Mouse (Mus musculus): Measurements from ENCODE around the gene Cntfr. TPM values are rescaled to one million over a fixed set of nuclear protein-coding genes. Genes with fewer than 3 reads are reported as not detected.
A peak's percentile ranks its signal among the peaks of the same experiment; 100 is the strongest.

The Cntfr gene
- polyA plus RNA-seq, 1 experiment from 2014 or later: 51.6 TPM

DNA sequence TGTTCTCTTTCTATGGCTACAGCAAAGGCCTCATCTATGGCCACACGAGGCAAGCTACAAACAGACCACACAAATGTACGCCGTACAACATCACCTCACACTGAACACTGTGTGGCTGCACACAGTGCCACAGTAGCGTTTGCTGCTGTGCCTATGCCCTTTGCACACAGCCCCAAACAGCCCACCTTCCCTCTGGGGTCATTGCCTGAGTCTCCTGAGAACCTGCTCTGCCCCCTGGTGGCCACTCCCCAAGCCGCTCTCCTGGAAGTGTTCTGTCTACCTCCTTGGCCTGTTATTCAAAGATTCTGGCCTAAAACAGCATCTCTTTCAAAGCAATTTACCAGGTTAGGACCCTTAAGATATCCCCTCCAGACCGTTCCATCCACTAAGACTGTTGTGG is 43.6 kb downstream of the Cntfr start:
- Histone ChIP-seq H3K4me3 (no peak overlapping the region), H3K4me1 (replicated peaks) (peaks cover 47% of the 10 kb centered on the region), H3K27ac (no peak overlapping the region), H3K27me3 (ENCODE audit: insufficient read depth, poor library complexity, severe bottlenecking) (peaks cover 5% of the 10 kb centered on the region; the same call in 1 of the 2 replicates), H3K9me3 (no peaks in the 10 kb centered on the region), H3K36me3 (peaks cover 34% of the 10 kb centered on the region)
- 41% methylated on average over 6 of the region's 6 CpGs for WGBS
- peak; percentile 82 for DNase-seq (ENCODE audit: low spot score)

DNA sequence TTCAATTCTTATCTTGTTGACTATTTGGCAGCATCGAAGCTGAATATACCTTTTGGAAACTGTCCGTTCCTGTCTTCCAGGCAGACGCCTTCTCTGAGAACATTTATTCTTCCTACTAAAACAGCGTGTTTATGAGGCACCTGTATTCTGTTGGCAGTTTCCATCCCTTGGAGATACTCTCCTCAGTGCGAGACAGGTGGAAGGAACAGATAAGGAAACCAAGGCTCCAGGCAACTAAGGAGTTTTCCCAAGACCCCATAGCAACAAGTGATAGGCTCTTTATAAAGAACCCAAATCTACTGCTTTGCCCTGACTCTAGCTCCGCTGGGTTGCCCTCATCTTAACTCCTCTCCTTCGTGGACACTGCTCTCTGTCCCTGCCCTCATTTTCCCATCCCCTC is 48.3 kb downstream of the Cntfr start:
- Histone ChIP-seq H3K4me1 (replicated peaks) (peaks cover 26% of the 10 kb centered on the region), H3K36me3 (no peaks in the 10 kb centered on the region), H3K4me3 (no peak overlapping the region), H3K27ac (peak overlapping the region; percentile 83), H3K27me3 (ENCODE audit: insufficient read depth, poor library complexity, severe bottlenecking) (no peaks in the 10 kb centered on the region), H3K9me3 (no peaks in the 10 kb centered on the region)
- no peak for DNase-seq (ENCODE audit: low spot score)
- WGBS: 70% methylated on average over 7 of the region's 7 CpGs

DNA sequence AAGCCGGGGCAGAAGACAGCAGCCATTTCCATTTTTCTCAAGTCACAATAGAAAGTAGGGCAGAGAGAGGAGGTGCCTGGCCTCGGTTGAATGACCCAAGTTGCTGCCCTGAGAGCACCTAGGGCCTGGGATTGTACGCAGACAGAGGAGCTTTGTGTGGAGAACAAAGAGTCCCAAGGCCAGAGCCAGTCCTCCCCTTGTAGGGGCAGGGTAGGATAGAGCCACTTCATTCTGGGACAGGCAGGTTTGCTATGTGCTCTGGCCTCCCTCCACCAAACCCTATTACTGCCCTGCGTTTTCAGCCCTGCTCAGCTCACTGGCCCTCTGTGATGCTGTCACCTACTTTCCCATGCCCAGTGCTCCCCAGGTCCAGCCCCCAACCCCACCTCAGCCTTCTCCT is 48.7 kb downstream of the Cntfr start:
- peak overlapping the region; percentile 83 for H3K27ac ChIP-seq
- no peak overlapping the region for H3K4me3 ChIP-seq
- H3K27me3 ChIP-seq (ENCODE audit: insufficient read depth, poor library complexity, severe bottlenecking): no peaks in the 10 kb centered on the region
- H3K9me3 ChIP-seq: no peaks in the 10 kb centered on the region
- H3K4me1 ChIP-seq (replicated peaks): peaks cover 23% of the 10 kb centered on the region
- no peak for DNase-seq (ENCODE audit: low spot score)
- 25% methylated on average over 4 of the region's 4 CpGs for WGBS
- no peaks in the 10 kb centered on the region for H3K36me3 ChIP-seq

- peak overlapping the region; percentile 51; the same call in 1 of the 2 replicates for H3K27ac ChIP-seq
- H3K36me3 ChIP-seq: no peaks in the 10 kb centered on the region
- no peak for DNase-seq (ENCODE audit: low spot score)
- no peaks in the 10 kb centered on the region for H3K9me3 ChIP-seq
- H3K27me3 ChIP-seq (ENCODE audit: insufficient read depth, poor library complexity, severe bottlenecking): 0 out of 2 replicates have a peak, but pooled peaks cover 6% of the 10 kb centered on the region
- peaks cover 28% of the 10 kb centered on the region for H3K4me1 ChIP-seq (replicated peaks)
- WGBS: 36% methylated on average over 5 of the region's 5 CpGs
- H3K4me3 ChIP-seq: no peak overlapping the region
These were observed 51.4 kb downstream of the Cntfr start for GRCm38 (mm10) chr4:41645488-41645887.

GRCm38 (mm10) chr4:41641199-41641822 is 55.6 kb downstream of the Cntfr start:
- peaks cover 33% of the 10 kb centered on the region for H3K27me3 ChIP-seq (ENCODE audit: insufficient read depth, poor library complexity, severe bottlenecking)
- DNase-seq (ENCODE audit: low spot score): no peak
- H3K27ac ChIP-seq: peak overlapping the region; percentile 98; the same call in 1 of the 2 replicates
- peaks cover 49% of the 10 kb centered on the region for H3K4me1 ChIP-seq (replicated peaks)
- peaks cover 20% of the 10 kb centered on the region for H3K36me3 ChIP-seq
- H3K9me3 ChIP-seq: no peaks in the 10 kb centered on the region
- 80% methylated on average over 6 of the region's 6 CpGs for WGBS
- no peak overlapping the region for H3K4me3 ChIP-seq

- peak; percentile 96 for DNase-seq (ENCODE audit: low spot score)
- Histone ChIP-seq H3K4me1 (replicated peaks) (peaks cover 62% of the 10 kb centered on the region), H3K9me3 (no peaks in the 10 kb centered on the region), H3K4me3 (peak within 1 kb of the TSS; percentile 82), H3K36me3 (peaks cover 20% of the 10 kb centered on the region), H3K27me3 (ENCODE audit: insufficient read depth, poor library complexity, severe bottlenecking) (peaks cover 36% of the 10 kb centered on the region), H3K27ac (peak within 1 kb of the TSS; percentile 98)
- WGBS: under 1% methylated on average over 74 of the region's 74 CpGs
These were observed 56.9 kb downstream of the Cntfr start, which contains the start of gene Enho for GRCm38 (mm10) chr4:41639913-41640507. TSS of gene Enho (minus strand) at chr4:41640324.

GRCm38 (mm10) chr4:41639214-41639841 is 57.6 kb downstream of the Cntfr start:
- no peak for DNase-seq (ENCODE audit: low spot score)
- WGBS: 12% methylated on average over 10 of the region's 10 CpGs

GRCm38 (mm10) chr4:41638828-41639213 is 58.1 kb downstream of the Cntfr start:
- DNase-seq (ENCODE audit: low spot score): no peak
- H3K36me3 ChIP-seq: peaks cover 20% of the 10 kb centered on the region
- H3K9me3 ChIP-seq: no peaks in the 10 kb centered on the region
- peaks cover 46% of the 10 kb centered on the region for H3K27me3 ChIP-seq (ENCODE audit: insufficient read depth, poor library complexity, severe bottlenecking)
- H3K4me3 ChIP-seq: peak overlapping the region; percentile 82
- WGBS: 81% methylated on average over 6 of the region's 6 CpGs
- peaks cover 69% of the 10 kb centered on the region for H3K4me1 ChIP-seq (replicated peaks)
- peak overlapping the region; percentile 98 for H3K27ac ChIP-seq

More at GRCm38 (mm10) chr4:41639214-41639841, 57.6 kb downstream of the Cntfr start:
- peaks cover 41% of the 10 kb centered on the region for H3K27me3 ChIP-seq (ENCODE audit: insufficient read depth, poor library complexity, severe bottlenecking)
- H3K4me3 ChIP-seq: peak overlapping the region; percentile 82
- peaks cover 20% of the 10 kb centered on the region for H3K36me3 ChIP-seq
- peaks cover 66% of the 10 kb centered on the region for H3K4me1 ChIP-seq (replicated peaks)
- H3K9me3 ChIP-seq: no peaks in the 10 kb centered on the region
- peak overlapping the region; percentile 98 for H3K27ac ChIP-seq

DNA sequence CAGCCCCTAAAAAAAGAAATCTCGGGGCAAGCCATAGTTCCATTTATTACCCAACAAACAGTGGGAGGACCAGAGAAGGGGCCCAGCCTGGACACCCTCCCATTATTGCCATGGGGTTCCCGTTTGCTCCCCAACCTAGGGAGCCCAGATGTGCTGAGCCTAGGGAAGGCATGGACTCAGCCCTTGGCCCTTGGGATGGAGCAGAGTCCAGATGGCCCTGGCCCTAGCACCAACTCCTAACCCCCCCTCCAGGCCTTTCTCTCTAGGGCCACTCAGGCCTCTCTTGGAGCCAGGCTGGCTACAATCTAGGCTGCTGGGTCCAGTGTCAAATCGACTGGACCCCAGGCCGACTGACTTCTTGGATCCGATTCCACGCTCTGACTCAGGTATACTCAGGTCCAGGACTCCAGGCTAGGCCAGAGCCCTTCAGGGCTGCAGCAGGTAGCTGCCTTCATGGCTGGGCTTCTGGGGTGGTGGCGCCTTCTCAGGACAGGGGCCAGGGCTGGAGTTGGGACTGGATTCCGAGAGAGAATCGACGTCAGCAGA is 58.6 kb downstream of the Cntfr start:
- no peaks in the 10 kb centered on the region for H3K9me3 ChIP-seq
- DNase-seq (ENCODE audit: low spot score): no peak
- 0 out of 2 replicates have a peak overlapping the region, but pooled peaks have one; percentile 50 for H3K27ac ChIP-seq
- peak overlapping the region; percentile 82 for H3K4me3 ChIP-seq
- 94% methylated on average over 10 of the region's 10 CpGs for WGBS
- peaks cover 46% of the 10 kb centered on the region for H3K27me3 ChIP-seq (ENCODE audit: insufficient read depth, poor library complexity, severe bottlenecking)
- peaks cover 20% of the 10 kb centered on the region for H3K36me3 ChIP-seq
- H3K4me1 ChIP-seq (replicated peaks): peaks cover 70% of the 10 kb centered on the region

GRCm38 (mm10) chr4:41636882-41637635 is 59.8 kb downstream of the Cntfr start:
- H3K9me3 ChIP-seq: no peaks in the 10 kb centered on the region

DNA sequence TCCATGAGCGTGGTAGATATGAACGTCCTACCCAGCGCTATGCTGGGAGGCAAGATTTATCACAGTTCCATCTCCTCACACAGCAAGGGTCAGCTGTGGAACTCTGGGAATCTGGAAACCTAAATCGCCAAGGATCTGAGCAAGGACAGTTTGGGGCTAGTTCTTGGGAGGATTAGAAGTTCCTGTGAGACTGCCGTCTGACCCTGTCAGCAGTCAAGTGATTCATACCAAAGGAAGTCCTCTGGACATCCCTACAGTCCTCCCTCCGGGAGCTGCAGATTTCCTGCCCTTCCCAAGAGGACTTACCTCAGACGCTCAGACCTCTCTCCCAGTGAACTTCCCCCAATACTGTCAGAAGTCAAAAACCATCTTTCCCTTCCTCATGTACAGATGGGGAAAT is 60.5 kb downstream of the Cntfr start:
- Histone ChIP-seq H3K4me1 (replicated peaks) (peaks cover 87% of the 10 kb centered on the region), H3K27me3 (ENCODE audit: insufficient read depth, poor library complexity, severe bottlenecking) (peaks cover 51% of the 10 kb centered on the region), H3K9me3 (no peaks in the 10 kb centered on the region), H3K4me3 (no peak overlapping the region), H3K36me3 (peaks cover 20% of the 10 kb centered on the region), H3K27ac (peak overlapping the region; percentile 71)
- 61% methylated on average over 7 of the region's 7 CpGs for WGBS
- no peak for DNase-seq (ENCODE audit: low spot score)

More at GRCm38 (mm10) chr4:41636882-41637635, 59.8 kb downstream of the Cntfr start:
- Histone ChIP-seq H3K36me3 (peaks cover 20% of the 10 kb centered on the region), H3K4me1 (replicated peaks) (peaks cover 81% of the 10 kb centered on the region), H3K4me3 (no peak overlapping the region), H3K27me3 (ENCODE audit: insufficient read depth, poor library complexity, severe bottlenecking) (peaks cover 48% of the 10 kb centered on the region), H3K27ac (peak overlapping the region; percentile 71)
- 84% methylated on average over 10 of the region's 10 CpGs for WGBS
- no peak for DNase-seq (ENCODE audit: low spot score)

DNA sequence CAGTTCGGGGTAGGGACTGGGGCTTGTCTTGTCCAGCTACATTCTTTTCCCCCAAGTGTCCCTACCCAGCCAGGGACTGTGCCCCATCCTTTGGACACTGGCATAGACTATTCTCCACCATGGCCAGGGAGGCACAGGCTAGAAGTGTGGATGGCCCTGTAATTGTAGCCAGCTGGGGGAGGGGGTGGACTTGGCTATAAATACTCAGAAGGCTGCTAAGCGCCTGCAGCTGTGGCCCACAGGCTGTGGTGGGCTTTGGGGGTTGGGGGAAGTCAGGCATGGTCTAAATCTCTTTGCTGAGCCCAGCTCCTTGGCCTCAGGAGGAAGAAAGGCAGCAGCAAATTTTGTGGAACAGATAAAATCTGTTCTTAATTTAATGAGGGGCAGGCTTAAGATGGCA is 61.0 kb downstream of the Cntfr start:
- Histone ChIP-seq H3K4me1 (replicated peaks) (peaks cover 88% of the 10 kb centered on the region), H3K9me3 (no peaks in the 10 kb centered on the region), H3K27ac (peak overlapping the region; percentile 71), H3K27me3 (ENCODE audit: insufficient read depth, poor library complexity, severe bottlenecking) (peaks cover 53% of the 10 kb centered on the region), H3K36me3 (peaks cover 20% of the 10 kb centered on the region), H3K4me3 (no peak overlapping the region)
- 65% methylated on average over 2 of the region's 2 CpGs for WGBS
- DNase-seq (ENCODE audit: low spot score): peak; percentile 49

Measured in hindbrain, embryonic 10.5 days (tissue).